Mouse (Mus musculus): Measurements from ENCODE around the gene Enox1. TPM values are rescaled to one million over a fixed set of nuclear protein-coding genes. Genes with fewer than 3 reads are reported as not detected.

Gene Enox1
- polyA plus RNA-seq, 1 experiment from 2014 or later: 9.7 TPM

DNA sequence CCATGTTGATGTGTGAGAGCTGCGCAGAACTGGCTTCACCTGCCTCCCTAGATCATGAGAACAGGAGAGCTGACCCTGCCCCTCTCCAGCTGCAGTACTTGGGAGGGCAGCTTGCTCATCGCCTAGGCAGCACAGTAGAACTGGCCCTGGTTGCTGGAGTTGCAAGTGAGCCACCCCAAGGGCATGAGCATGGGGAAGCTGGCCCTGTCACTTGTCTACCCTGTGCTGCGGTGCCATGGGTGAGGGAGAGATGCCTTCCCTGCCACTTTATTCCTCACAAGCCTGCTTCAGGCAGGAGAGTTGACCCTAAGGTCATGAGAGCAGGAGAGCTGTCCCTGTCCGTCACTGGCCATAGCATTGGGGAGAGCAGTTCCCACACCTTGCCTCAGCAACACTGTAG lies 295.4 kb downstream of the Enox1 start:
- Histone ChIP-seq H3K36me3 (no peaks in the 10 kb centered on the region), H3K4me3 (no peak overlapping the region), H3K27me3 (ENCODE audit: low read depth, poor library complexity, severe bottlenecking) (no peaks in the 10 kb centered on the region), H3K9me3 (replicated peaks) (no peaks in the 10 kb centered on the region), H3K4me1 (peaks cover 5% of the 10 kb centered on the region; the same call in 1 of the 2 replicates), H3K27ac (replicated peaks) (no peak overlapping the region)
- 85% methylated on average over 4 of the region's 4 CpGs for WGBS
- no peak for DNase-seq (ENCODE audit: low spot score)

DNA sequence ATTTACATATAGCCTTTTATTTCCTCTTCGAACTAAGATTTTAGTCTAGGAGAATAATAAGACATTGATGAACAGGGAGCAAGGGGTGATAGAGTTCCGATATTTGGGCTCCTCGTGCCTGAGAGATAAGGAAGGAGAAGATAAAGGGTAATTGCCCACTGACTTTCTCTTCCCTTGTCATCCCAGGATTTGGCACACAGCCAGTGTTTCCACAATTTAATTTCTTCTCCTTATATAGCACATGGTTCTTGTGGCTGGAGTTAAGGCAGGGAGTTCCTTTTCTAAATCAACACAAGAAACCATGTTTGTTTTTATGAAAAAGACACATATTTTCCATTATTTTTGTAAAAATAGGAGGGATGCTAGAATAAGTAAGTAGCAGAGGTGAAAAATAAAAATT lies 299.5 kb downstream of the Enox1 start:
- H3K4me1 ChIP-seq: peaks cover 10% of the 10 kb centered on the region
- WGBS: 90% methylated on average over 3 of the region's 3 CpGs
- H3K27me3 ChIP-seq (ENCODE audit: low read depth, poor library complexity, severe bottlenecking): no peaks in the 10 kb centered on the region
- no peak overlapping the region for H3K4me3 ChIP-seq
- H3K9me3 ChIP-seq (replicated peaks): no peaks in the 10 kb centered on the region
- DNase-seq (ENCODE audit: low spot score): no peak
- H3K27ac ChIP-seq (replicated peaks): no peak overlapping the region
- no peaks in the 10 kb centered on the region for H3K36me3 ChIP-seq

DNA sequence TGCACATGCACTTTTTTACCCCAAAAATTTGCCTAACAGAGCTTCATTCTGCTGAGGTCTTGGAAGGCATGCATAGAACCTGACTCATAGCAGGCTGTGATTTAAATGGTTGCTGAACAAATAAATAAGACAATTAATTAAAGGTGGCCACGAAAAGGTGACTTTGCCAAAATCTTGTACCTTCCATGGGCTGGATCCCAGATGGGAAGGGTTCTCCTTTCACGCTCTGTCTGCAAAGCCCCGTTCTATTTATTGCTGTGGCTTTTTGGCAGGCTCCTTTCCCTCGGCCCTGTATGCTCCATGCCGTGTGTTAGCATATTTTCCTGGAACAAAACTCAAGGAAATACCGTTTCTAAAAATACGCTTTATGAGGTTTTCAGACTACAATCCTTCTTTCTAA lies 300.3 kb downstream of the Enox1 start:
- Histone ChIP-seq H3K36me3 (no peaks in the 10 kb centered on the region), H3K4me3 (no peak overlapping the region), H3K27ac (replicated peaks) (no peak overlapping the region), H3K9me3 (replicated peaks) (no peaks in the 10 kb centered on the region), H3K4me1 (peaks cover 8% of the 10 kb centered on the region), H3K27me3 (ENCODE audit: low read depth, poor library complexity, severe bottlenecking) (no peaks in the 10 kb centered on the region)
- no peak for DNase-seq (ENCODE audit: low spot score)
- 90% methylated on average over 7 of the region's 7 CpGs for WGBS

DNA sequence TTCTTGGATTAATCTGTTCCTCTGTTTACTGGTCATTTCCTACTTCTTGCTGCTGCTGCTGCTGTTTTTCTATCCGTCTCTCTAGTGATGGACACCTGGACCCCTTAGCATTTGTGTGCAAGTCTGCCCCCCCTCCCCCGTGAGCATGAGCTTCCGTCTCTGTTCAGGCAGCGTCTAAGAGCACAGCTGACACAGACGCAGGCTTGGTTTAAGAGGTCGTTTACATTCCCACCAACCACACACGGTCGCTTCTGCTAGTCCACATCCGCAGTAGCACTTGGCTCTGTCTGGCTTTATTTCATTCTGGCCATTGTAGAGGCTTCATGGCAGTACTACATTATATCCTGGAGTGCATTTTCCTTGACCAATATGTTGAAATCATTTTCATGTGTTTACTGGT lies 301.7 kb downstream of the Enox1 start:
- Histone ChIP-seq H3K9me3 (replicated peaks) (no peaks in the 10 kb centered on the region), H3K27ac (replicated peaks) (no peak overlapping the region), H3K36me3 (no peaks in the 10 kb centered on the region), H3K4me3 (no peak overlapping the region), H3K4me1 (peaks cover 5% of the 10 kb centered on the region; the same call in 1 of the 2 replicates), H3K27me3 (ENCODE audit: low read depth, poor library complexity, severe bottlenecking) (no peaks in the 10 kb centered on the region)
- WGBS: 60% methylated on average over 9 of the region's 9 CpGs
- no peak for DNase-seq (ENCODE audit: low spot score)

DNA sequence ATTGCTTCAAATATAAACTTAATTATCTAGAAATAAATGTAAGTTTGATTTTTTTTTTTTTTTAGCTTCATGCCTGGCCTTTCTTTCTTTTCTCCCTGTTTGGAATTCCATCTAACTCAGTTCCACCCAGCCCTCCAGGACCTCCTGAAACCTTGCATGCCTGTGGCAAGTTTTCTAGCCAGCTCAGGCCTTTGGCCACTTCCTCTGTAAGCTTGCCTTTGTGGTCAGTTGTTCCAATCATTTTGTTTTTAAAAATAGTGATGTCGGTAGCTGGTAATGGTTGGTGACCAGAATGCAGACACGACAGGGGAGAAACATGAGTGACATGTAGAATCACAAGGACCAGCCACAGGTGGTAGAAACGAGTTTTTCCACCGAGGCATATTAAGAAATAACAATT lies 307.4 kb downstream of the Enox1 start:
- H3K4me3 ChIP-seq: no peak overlapping the region
- H3K36me3 ChIP-seq: no peaks in the 10 kb centered on the region
- H3K4me1 ChIP-seq: no peaks in the 10 kb centered on the region
- H3K27me3 ChIP-seq (ENCODE audit: low read depth, poor library complexity, severe bottlenecking): no peaks in the 10 kb centered on the region
- H3K9me3 ChIP-seq (replicated peaks): no peaks in the 10 kb centered on the region
- H3K27ac ChIP-seq (replicated peaks): no peak overlapping the region
- no peak for DNase-seq (ENCODE audit: low spot score)
- 84% methylated on average over 4 of the region's 4 CpGs for WGBS

DNA sequence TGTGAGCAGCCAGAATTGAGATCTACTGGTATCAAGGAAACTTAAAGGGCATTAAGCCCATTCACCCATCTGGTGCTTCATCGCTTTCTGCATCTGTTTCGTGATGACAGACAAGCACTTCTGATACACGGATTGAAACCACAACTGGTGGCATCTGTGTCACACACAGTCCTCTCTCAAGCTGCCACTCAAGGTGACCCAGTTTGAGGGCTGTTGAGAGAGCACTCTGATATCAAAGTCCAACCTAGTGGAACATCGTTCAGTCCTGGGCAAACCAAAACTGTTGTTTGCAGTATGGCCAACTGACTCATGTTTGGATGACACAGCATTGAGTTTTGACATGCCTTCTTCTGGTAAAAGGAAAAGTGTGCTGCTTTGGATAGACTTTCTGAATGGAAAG lies 308.2 kb downstream of the Enox1 start:
- WGBS: 91% methylated on average over 4 of the region's 4 CpGs
- no peaks in the 10 kb centered on the region for H3K27me3 ChIP-seq (ENCODE audit: low read depth, poor library complexity, severe bottlenecking)
- no peak for DNase-seq (ENCODE audit: low spot score)

DNA sequence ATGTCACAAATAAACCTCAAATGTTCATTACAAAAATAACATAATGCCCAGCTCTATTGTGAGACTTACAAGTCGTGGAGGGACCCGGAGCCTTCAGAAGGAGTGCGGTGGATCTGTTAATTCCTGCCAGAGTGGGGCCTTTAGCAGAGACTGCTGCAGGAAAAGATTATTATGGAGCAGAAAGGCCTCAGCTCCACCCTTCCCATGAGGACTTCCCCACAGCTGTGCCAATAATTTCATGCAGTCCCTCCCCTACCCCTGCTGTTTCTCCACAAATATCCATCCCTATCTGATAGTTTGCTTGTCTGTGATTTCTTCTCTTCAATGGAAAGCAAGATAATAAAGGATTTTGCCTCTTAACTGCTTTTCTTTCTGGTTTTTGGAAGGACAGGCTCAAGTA lies 314.0 kb downstream of the Enox1 start:
- WGBS: 83% methylated on average over 3 of the region's 3 CpGs

More for the DNA sequence above, 308.2 kb downstream of the Enox1 start:
- Histone ChIP-seq H3K9me3 (replicated peaks) (no peaks in the 10 kb centered on the region), H3K27ac (replicated peaks) (no peak overlapping the region), H3K4me3 (no peak overlapping the region), H3K36me3 (no peaks in the 10 kb centered on the region), H3K4me1 (no peaks in the 10 kb centered on the region)

DNA sequence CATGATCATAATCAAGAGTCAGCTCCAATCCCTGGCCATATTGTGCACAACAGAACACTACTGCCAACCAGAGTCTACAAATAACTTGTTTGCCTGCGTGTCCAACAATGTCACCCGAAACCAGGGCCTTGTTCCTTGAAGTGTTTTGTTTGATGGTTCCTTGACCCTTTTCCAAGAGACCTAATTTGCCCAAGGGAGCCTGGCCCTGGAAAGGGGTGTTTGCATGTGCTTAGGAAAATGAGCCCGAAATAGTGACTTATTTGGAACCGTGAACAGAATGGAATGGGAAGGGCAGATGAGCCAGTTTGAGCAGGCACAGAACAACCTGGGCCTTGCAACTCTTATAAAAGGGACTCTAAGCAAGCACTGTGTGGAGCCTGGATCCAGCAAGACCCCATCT lies 316.9 kb downstream of the Enox1 start:
- no peaks in the 10 kb centered on the region for H3K36me3 ChIP-seq
- H3K4me3 ChIP-seq: no peak overlapping the region
- no peak for DNase-seq (ENCODE audit: low spot score)
- H3K27me3 ChIP-seq (ENCODE audit: low read depth, poor library complexity, severe bottlenecking): no peaks in the 10 kb centered on the region
- no peaks in the 10 kb centered on the region for H3K9me3 ChIP-seq (replicated peaks)
- H3K4me1 ChIP-seq: peaks cover 11% of the 10 kb centered on the region
- H3K27ac ChIP-seq (replicated peaks): no peak overlapping the region
- 89% methylated on average over 4 of the region's 4 CpGs for WGBS

More for the DNA sequence above, 314.0 kb downstream of the Enox1 start:
- no peaks in the 10 kb centered on the region for H3K27me3 ChIP-seq (ENCODE audit: low read depth, poor library complexity, severe bottlenecking)
- H3K4me3 ChIP-seq: no peak overlapping the region
- no peak for DNase-seq (ENCODE audit: low spot score)
- H3K9me3 ChIP-seq (replicated peaks): no peaks in the 10 kb centered on the region
- no peak overlapping the region for H3K27ac ChIP-seq (replicated peaks)
- H3K36me3 ChIP-seq: no peaks in the 10 kb centered on the region
- peaks cover 11% of the 10 kb centered on the region for H3K4me1 ChIP-seq

DNA sequence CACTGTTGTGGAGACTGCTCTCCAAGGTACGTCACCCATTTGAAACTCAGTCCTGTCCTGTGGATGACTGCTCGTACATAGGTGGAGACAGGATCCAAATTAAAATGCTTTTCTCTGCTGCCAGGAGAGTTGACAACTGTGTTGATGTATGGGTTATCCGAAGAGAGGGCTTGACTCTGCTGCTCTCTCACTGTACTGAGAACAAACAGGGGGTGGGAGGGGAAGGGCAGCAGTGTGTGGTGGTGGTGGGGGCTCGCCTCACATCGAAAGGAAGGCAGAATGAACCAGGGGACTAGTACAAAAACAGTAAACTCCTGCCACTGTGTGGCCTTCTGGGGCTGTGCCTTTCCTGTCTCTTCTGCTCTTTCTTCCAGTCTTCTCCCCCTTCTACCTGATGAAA lies 317.5 kb downstream of the Enox1 start:
- 70% methylated on average over 5 of the region's 5 CpGs for WGBS
- no peaks in the 10 kb centered on the region for H3K9me3 ChIP-seq (replicated peaks)
- no peak overlapping the region for H3K27ac ChIP-seq (replicated peaks)
- DNase-seq (ENCODE audit: low spot score): no peak
- peaks cover 11% of the 10 kb centered on the region for H3K4me1 ChIP-seq
- H3K4me3 ChIP-seq: no peak overlapping the region
- no peaks in the 10 kb centered on the region for H3K36me3 ChIP-seq
- H3K27me3 ChIP-seq (ENCODE audit: low read depth, poor library complexity, severe bottlenecking): no peaks in the 10 kb centered on the region

DNA sequence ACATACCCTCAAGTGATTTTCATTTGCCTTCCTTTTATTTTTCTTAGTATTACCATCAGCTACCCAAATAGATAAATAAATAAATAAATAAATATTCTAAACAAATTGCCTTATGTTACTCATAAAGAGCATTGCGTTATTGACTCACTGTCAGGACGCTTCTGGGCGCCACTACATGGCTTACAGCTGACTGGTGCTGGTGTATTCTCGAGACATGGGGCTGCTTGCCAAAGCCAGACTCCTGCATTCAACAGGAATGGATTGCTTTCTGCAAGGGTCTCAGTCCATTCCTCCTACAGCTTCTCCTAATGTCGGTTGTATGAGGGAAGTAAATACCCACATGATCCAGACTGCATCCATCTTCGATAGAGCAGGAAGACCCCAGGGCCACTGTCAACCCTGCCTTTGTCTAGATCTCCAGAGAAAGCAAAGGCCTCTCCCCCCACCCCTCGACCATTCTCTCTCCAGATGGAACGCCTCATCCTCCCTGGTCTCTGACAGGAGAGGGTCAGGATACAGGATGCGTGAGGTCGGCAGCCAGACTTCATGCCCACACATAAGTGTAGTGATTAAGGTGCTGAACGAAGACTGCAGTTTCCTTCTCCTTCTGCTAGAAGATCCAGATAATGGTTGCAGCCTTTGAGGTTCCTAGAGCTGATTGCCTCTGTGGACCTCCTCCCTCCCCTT lies 318.7 kb downstream of the Enox1 start:
- Histone ChIP-seq H3K4me1 (peaks cover 11% of the 10 kb centered on the region), H3K36me3 (no peaks in the 10 kb centered on the region), H3K4me3 (no peak overlapping the region), H3K27ac (replicated peaks) (0 out of 2 replicates have a peak overlapping the region, but pooled peaks have one; percentile 0), H3K27me3 (ENCODE audit: low read depth, poor library complexity, severe bottlenecking) (no peaks in the 10 kb centered on the region), H3K9me3 (replicated peaks) (no peaks in the 10 kb centered on the region)
- 83% methylated on average over 11 of the region's 11 CpGs for WGBS
- no peak for DNase-seq (ENCODE audit: low spot score)

DNA sequence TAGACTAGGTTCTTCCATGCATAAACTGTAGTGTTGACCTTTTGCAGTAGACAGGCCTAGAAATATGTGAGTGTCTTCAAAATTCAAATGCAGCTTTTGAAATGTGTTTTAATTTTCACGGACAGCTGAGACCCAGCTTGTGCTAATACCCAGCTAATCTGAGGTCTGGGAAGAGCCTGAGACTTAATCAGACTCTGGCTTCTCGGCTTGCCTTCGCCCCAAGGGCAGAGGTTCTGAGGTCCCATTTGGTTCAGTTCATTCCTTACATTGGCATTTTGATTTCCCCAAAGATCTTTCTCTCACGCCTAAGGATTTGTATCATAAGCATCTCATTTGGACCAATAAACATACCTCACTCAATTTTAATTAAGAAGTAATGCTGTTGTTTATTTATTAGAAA lies 321.1 kb downstream of the Enox1 start:
- Histone ChIP-seq H3K36me3 (no peaks in the 10 kb centered on the region), H3K9me3 (replicated peaks) (no peaks in the 10 kb centered on the region), H3K4me1 (peaks cover 4% of the 10 kb centered on the region; the same call in 1 of the 2 replicates), H3K27me3 (ENCODE audit: low read depth, poor library complexity, severe bottlenecking) (no peaks in the 10 kb centered on the region), H3K4me3 (no peak overlapping the region), H3K27ac (replicated peaks) (no peak overlapping the region)
- no peak for DNase-seq (ENCODE audit: low spot score)
- 87% methylated on average over 4 of the region's 4 CpGs for WGBS

DNA sequence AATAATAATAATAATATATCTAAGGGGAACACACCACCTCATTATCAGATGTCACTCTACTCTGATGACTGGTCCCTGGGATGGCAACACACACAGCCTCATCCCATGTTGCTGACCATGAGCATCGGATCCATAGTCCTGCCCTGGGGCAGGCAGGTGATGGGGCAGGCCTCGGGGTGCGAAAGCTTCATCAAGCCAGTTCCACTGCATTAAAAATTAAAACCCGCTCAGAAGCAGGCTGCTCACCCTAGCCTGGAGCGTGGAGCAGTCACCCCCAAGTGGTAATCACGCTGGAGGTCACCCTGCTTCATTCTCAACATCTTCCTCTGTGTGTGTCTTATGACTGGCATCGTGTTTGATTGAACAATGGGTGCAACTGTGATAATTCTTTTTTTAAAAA lies 321.6 kb downstream of the Enox1 start:
- H3K4me1 ChIP-seq: peaks cover 6% of the 10 kb centered on the region
- no peaks in the 10 kb centered on the region for H3K9me3 ChIP-seq (replicated peaks)
- H3K27ac ChIP-seq (replicated peaks): no peak overlapping the region
- WGBS: 87% methylated on average over 7 of the region's 7 CpGs
- H3K27me3 ChIP-seq (ENCODE audit: low read depth, poor library complexity, severe bottlenecking): no peaks in the 10 kb centered on the region
- H3K36me3 ChIP-seq: no peaks in the 10 kb centered on the region
- H3K4me3 ChIP-seq: no peak overlapping the region
- DNase-seq (ENCODE audit: low spot score): no peak

DNA sequence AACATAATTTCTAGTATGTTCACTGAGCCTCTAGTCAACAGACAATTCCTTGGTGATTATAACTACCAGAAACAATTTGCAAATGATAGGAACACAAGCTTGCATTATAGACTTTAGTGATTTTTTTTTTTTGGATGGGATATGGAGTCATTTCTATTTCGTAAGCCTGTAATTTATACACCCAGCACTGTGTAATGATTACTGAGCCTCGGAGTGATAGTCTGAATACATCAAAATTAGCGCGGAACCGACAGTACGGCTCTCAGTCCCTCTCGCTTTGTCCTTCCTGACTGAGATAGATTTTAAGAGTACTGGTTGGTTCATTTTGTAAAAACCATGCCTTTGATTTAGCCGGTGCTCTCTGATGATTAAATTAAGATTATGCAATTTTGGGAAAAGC lies 322.1 kb downstream of the Enox1 start:
- H3K27me3 ChIP-seq (ENCODE audit: low read depth, poor library complexity, severe bottlenecking): no peaks in the 10 kb centered on the region
- peaks cover 7% of the 10 kb centered on the region for H3K4me1 ChIP-seq
- H3K36me3 ChIP-seq: no peaks in the 10 kb centered on the region
- no peak for DNase-seq (ENCODE audit: low spot score)
- H3K27ac ChIP-seq (replicated peaks): no peak overlapping the region
- no peak overlapping the region for H3K4me3 ChIP-seq
- WGBS: 93% methylated on average over 8 of the region's 8 CpGs
- no peaks in the 10 kb centered on the region for H3K9me3 ChIP-seq (replicated peaks)

DNA sequence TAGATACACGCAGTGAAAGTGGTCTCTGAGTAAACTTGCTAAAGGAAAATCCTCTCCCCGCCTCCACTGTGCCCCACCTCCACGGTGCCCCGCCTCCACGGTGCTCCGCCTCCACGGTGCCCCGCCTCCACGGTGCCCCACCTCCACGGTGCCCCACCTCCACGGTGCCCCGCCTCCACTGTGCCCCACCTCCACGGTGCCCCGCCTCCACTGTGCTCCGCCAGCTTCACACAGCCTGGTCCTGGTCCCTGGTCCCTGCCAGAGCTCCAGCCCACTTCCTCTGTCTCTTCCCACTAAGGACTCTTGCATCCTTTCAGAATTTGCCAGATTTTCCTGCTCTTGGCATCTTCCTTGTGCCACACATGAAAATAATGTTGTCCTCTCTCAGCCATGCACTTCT lies 326.5 kb downstream of the Enox1 start:
- Histone ChIP-seq H3K4me3 (no peak overlapping the region), H3K4me1 (peaks cover 5% of the 10 kb centered on the region; the same call in 1 of the 2 replicates), H3K27me3 (ENCODE audit: low read depth, poor library complexity, severe bottlenecking) (no peaks in the 10 kb centered on the region), H3K36me3 (no peaks in the 10 kb centered on the region), H3K9me3 (replicated peaks) (no peaks in the 10 kb centered on the region), H3K27ac (replicated peaks) (no peak overlapping the region)
- WGBS: 52% methylated on average over 15 of the region's 15 CpGs
- no peak for DNase-seq (ENCODE audit: low spot score)

Data from midbrain, embryonic 10.5 days (tissue).